Mouse (Mus musculus): ENCODE measurements around the gene Galk2.

- TF ChIP-seq POLR2A (IDR thresholded peaks at IDR 0.05; ENCODE audit: control insufficient read depth in 1 of 2, insufficient read depth in 1 of 2, low read depth in 1 of 2, low read length in 2 of 2, poor library complexity in 1 of 2) (no peak), POLR2AphosphoS5 (IDR thresholded peaks at IDR 0.05; ENCODE audit: borderline replicate concordance, low read depth, low read length) (no peak), GATA1 (IDR thresholded peaks at IDR 0.05; ENCODE audit: low read depth, low read length) (no peak), EP300 (IDR thresholded peaks at IDR 0.05; ENCODE audit: low read depth in 1 of 2, low read length in 2 of 2) (no peak)
Measured at GRCm38 (mm10) chr2:126002291-126002690, 143.4 kb downstream of the Galk2 start.

Measured in MEL (cell line).